Mouse (Mus musculus): ENCODE data around the gene Abca4.

GRCm38 (mm10) chr3:122202307-122202732 is 158.1 kb downstream of the Abca4 start:
- TF ChIP-seq CHD1 (IDR thresholded peaks at IDR 0.05; ENCODE audit: low read depth, low read length) (no peak), CTCF (IDR thresholded peaks at IDR 0.05 in 2 of 3, conservative IDR thresholded peaks at IDR 0.05 in 1 of 3; ENCODE audit: control insufficient read depth in 1 of 3, insufficient read depth in 1 of 3, low read depth in 2 of 3, low read length in 3 of 3, poor library complexity in 1 of 3, severe bottlenecking in 1 of 3) (no peak)
